Mouse (Mus musculus): ENCODE data around the gene Spns3.

GRCm38 (mm10) chr11:72576111-72576465 is 25.8 kb upstream of the Spns3 start:
- TF ChIP-seq POLR2A (IDR thresholded peaks at IDR 0.05; ENCODE audit: insufficient read depth, low read depth, low read length) (no peak), CTCF (IDR thresholded peaks at IDR 0.05; ENCODE audit: insufficient read depth, low read depth, low read length) (no peak)

Measured in olfactory bulb, adult 2 months (tissue).